Mouse (Mus musculus): ENCODE measurements around the gene Cep89. TPM values are rescaled to one million over a fixed set of nuclear protein-coding genes. Genes with fewer than 3 reads are reported as not detected.

Gene Cep89
- 13.7 and 19.3 TPM in 2 replicates for polyA plus RNA-seq (2012; rRNA removed)

- peak; percentile 93 for DNase-seq (ENCODE audit: low read depth)
Observed at GRCm38 (mm10) chr7:35396542-35397168, at the start of gene Cep89, which contains the start of gene Faap24. TSS of gene Cep89 (plus strand) at chr7:35397035. TSS of gene Faap24 (minus strand) at chr7:35396836.

- DNase-seq (ENCODE audit: low read depth): no peak
Observed at GRCm38 (mm10) chr7:35347918-35348700, 48.7 kb upstream of the Cep89 start.

- no peak for DNase-seq (ENCODE audit: low read depth)
Observed at GRCm38 (mm10) chr7:35349022-35349421, 47.8 kb upstream of the Cep89 start.

- no peak for DNase-seq (ENCODE audit: low read depth)
Observed at GRCm38 (mm10) chr7:35349886-35350684, 46.8 kb upstream of the Cep89 start.

- DNase-seq (ENCODE audit: low read depth): no peak
Observed at GRCm38 (mm10) chr7:35351155-35351554, 45.7 kb upstream of the Cep89 start.

- no peak for DNase-seq (ENCODE audit: low read depth)
Observed at GRCm38 (mm10) chr7:35353306-35353705, 43.5 kb upstream of the Cep89 start.

- no peak for DNase-seq (ENCODE audit: low read depth)
Observed at GRCm38 (mm10) chr7:35355303-35355872, 41.4 kb upstream of the Cep89 start.

- no peak for DNase-seq (ENCODE audit: low read depth)
Observed at GRCm38 (mm10) chr7:35357621-35358020, 39.2 kb upstream of the Cep89 start.

GRCm38 (mm10) chr7:35362253-35362652 lies 34.6 kb upstream of the Cep89 start:
- no peak for DNase-seq (ENCODE audit: low read depth)

GRCm38 (mm10) chr7:35362868-35363267 lies 34.0 kb upstream of the Cep89 start:
- no peak for DNase-seq (ENCODE audit: low read depth)

GRCm38 (mm10) chr7:35365161-35365910 lies 31.5 kb upstream of the Cep89 start:
- no peak for DNase-seq (ENCODE audit: low read depth)

- DNase-seq (ENCODE audit: low read depth): no peak
Observed at GRCm38 (mm10) chr7:35371096-35371495, 25.7 kb upstream of the Cep89 start.

- DNase-seq (ENCODE audit: low read depth): no peak
Observed at GRCm38 (mm10) chr7:35372483-35373017, 24.3 kb upstream of the Cep89 start.

- DNase-seq (ENCODE audit: low read depth): no peak
Observed at GRCm38 (mm10) chr7:35373146-35373989, 23.5 kb upstream of the Cep89 start.

- DNase-seq (ENCODE audit: low read depth): no peak
Observed at GRCm38 (mm10) chr7:35374265-35374664, 22.6 kb upstream of the Cep89 start.

- no peak for DNase-seq (ENCODE audit: low read depth)
Observed at GRCm38 (mm10) chr7:35376623-35377022, 20.2 kb upstream of the Cep89 start.

GRCm38 (mm10) chr7:35379492-35380119 lies 17.2 kb upstream of the Cep89 start:
- DNase-seq (ENCODE audit: low read depth): no peak

GRCm38 (mm10) chr7:35380351-35380750 lies 16.5 kb upstream of the Cep89 start:
- no peak for DNase-seq (ENCODE audit: low read depth)

GRCm38 (mm10) chr7:35381861-35382260 lies 15.0 kb upstream of the Cep89 start:
- no peak for DNase-seq (ENCODE audit: low read depth)
